Mouse (Mus musculus) hindbrain, embryonic 13.5 days (tissue): ENCODE results near the gene Gm11084. TPM values are rescaled to one million over a fixed set of nuclear protein-coding genes. Genes with fewer than 3 reads are reported as not detected.

Experiments
- microRNA-seq: library from miRNA; unstranded; fragments of <30 nt; microRNA quantifications from one replicate; pipeline ENCODE4, GENCODE M21; 2016
- polyA plus RNA-seq: library from polyadenylated mRNA; unstranded; fragments of >200 nt; fragmentation: Nextera tagmentation; extraction: Ambion mirVana; gene quantifications from 2 replicates; pipeline ENCODE4 v1.2.1, GENCODE M21; 2015

Gm11084 gene
- polyA plus RNA-seq, 1 experiment from 2014 or later = not detected

Small RNA genes within 50 kb of the gene (microRNA-seq; reads per million reads assigned to microRNA genes)
- not detected for gene Gm25960

Other genes starting within 250 kb of the Gm11084 start
- 43.3 and 44.5 TPM in 2 replicates for gene Sp3, start 6.3 kb downstream of the Gm11084 start, polyA plus RNA-seq
- 91.7 and 93.5 TPM in 2 replicates for gene Ola1, start 232.2 kb upstream of the Gm11084 start, polyA plus RNA-seq